Mouse (Mus musculus) left cerebral cortex, postnatal 36 days (tissue): ENCODE measurements around the gene Unc5c. TPM values are rescaled to one million over a fixed set of nuclear protein-coding genes. Genes with fewer than 3 reads are reported as not detected.

ENCODE experiments used
- DNase-seq, 2 experiments: peaks; one replicate each; pipeline ENCODE4 v3.0.0; 2021 to 2022; ENCODE audit warnings: low spot score in 2 of 2, mixed read lengths in 1 of 2
- intact Hi-C: fragments of 180-260 bp; cut with DNase I; formaldehyde crosslinking; loops from one replicate; pipeline ENCODE4 v1.15.1; 2025
- total RNA-seq, 2 experiments: library from RNA; stranded (reverse); gene quantifications; 2 replicates each; pipeline ENCODE4 v1.2.3; 2021

Gene Unc5c
- total RNA-seq, 2 experiments from 2014 or later: 27.3 to 38.5 TPM

DNA sequence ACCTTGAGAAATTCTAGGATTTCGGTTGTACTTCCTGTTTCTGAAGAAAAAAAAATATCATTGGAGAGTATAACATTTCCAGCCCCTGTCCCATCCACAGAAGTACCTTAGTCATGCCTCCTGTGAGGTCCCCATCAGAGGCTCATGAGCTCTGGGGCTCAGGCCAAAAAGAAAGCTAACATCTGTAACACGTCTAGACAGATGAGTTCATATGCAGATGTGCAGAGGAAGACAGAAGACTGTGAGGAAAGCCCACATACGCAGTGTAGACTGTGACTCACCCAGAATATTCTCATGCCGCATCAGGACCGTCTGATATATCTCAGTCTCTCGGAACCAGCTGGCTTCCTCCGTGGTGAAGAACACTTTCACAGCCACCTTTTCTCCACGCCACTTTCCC lies 392.1 kb downstream of the Unc5c start:
- DNase-seq: no peak
- intact Hi-C loops: no loop called here

DNA sequence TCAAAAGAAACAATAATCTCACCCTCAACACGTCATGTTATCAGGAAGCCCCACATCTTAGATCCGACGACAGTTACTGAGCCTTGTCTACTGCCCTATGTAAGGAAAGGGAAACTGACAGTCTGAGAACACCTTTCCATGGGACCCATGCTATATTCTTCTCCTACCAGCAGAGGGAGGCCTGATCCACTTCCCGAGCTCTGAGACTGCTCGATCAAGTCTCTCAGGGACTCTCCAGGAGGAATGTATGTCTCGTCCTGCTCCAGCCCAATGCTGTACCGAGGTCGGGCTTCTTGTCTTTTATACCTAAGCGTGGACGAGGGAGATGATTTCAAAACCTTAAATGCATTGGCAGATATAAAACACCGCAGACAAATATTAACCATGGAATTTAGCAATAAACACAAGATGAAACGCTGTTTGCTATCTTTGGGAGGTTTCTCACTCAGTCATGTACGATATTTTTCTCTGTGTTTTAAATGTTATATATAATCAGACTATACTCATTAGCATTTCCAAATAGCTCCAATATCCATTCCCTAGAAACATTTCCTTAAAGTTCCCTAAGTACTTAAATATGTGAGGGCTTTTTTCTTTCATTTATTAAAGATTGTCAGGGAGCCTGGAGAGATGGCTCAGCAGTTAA lies 397.9 kb downstream of the Unc5c start:
- peak; percentile 33 to 49 for DNase-seq
- intact Hi-C loops: loop anchor here (2.0 to 10.0 kb wide), 2 partner anchors 412 to 612 kb away; no protein-coding TSS in a partner anchor

DNA sequence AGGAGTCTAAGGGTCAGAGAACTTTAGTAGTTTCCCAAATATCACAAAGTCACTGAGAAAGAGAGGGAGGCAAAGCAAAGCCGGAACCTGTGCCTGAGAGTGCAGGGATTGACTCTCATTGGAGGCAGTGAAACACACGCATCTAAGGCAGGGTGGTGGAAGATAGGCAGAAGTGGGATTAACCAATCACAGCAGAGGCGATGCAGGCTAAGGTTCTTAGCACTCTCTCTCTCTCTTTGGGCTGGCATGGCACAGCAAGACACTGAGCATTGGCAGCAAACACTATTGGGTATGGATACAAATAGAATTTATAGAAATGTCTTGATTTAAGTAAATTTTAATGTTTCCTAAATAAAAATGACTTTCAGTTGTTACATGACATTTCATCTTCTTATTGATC lies 406.8 kb downstream of the Unc5c start:
- DNase-seq: no peak
- intact Hi-C loops: no loop called here

DNA sequence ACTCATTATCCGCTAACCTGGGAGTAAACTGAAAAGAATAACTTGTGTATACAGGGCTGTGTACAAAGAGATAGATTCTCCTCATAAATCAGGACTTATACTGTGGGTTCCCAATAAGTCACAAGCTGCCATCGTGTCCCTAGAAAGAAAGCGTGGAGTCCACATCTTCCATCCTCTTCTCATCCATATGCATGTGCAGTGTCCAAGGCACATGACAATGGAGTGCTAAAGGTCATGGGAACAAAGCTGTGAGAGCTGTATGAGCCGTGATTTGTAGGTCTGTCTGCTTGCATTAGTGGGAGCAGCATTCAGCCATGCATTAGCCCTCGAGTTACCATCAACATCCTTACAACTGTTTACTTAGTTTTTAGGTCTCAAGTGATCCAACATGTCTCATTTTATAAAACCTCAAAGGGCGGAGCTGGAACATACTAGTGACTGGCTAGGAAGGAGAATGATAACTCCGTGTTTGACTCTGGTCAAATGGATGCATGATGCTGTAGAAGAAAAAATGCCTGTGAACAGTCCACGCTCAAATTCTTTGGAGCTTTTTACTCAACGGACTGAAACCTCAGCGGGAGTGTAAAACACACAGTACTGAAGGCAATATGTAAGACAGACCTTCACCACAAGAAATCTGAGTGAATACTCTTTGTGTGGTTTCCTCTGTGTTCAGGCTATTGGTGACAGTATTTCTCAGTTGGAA lies 407.5 kb downstream of the Unc5c start:
- DNase-seq: no peak
- intact Hi-C loops: no loop called here

DNA sequence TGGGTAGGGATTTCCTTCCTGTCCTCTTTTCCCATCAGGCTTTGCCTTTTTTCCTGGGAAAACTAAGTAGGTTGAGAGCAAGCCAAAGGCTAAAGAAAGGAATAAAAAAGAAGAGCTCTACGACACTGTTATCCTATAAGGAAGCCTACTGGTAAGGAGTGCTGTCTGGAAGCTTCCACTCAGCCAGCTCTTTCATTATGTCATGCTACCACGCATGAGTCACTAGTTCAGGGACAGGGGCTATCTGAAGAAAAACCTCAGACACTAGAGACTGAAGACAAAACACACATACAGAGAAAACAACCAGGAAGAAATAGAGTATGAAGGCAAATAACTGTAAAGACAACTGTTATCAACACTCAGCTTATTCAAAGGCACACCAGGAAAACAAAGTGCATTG lies 417.5 kb downstream of the Unc5c start:
- DNase-seq: no peak
- intact Hi-C loops: no loop called here

DNA sequence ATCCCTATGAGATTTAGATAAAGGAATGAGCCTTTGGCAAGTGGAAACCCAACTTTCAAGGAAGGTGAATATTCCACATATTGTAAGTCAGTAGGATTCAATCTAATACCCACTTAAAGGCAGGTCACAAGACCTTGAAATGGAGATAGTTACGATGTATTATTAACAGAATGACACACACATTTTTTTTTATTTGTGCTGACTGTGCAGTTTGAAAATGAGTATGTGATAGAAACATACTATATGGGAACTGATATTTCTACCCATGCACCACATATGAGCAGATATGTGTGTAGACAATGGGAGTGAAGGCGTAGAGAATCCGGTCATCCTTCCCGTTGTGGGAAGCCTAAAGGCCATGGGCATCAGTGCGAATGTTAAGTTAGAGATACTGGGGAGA lies 419.2 kb downstream of the Unc5c start:
- intact Hi-C loops: no loop called here
- no peak for DNase-seq
